Mouse (Mus musculus) embryo, embryonic 9.5 days (tissue): ENCODE data around the gene Rps27.

Source experiments
- DNase-seq: peaks from one replicate; pipeline ENCODE4 v3.0.0-alpha.2; 2017; ENCODE audit errors: extremely low spot score

The Rps27 gene

GRCm38 (mm10) chr3:90190859-90191510, 22.5 kb downstream of the Rps27 start:
- no peak for DNase-seq

- DNase-seq, result no peak
These were observed 29.9 kb downstream of the Rps27 start for GRCm38 (mm10) chr3:90183581-90183980.

- no peak for DNase-seq
These were observed 33.9 kb downstream of the Rps27 start for GRCm38 (mm10) chr3:90179566-90179965.
